Comparison of ENCODE assay signal across 21 mouse cellular contexts in the genomic region with DNA sequence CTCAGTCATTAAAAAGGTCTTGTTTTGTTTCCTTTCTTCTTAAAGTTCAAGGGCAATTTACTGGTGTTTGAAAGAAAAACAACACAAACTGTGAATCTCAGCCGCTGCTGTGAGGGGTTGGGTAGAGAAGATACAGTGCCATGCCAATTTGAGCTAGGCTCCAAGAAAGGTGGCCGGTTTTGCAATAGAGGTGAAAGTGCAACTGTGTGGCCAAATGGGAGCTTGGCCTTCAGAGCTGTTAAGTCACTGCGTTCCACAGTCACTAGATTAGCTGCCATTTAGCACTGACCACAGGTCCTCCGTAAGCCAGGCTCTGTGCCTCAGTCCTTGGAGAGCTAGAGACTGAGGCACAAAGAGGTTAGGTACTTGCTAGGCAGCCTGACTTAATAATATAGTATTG. TPM values are rescaled to one million over a fixed set of nuclear protein-coding genes. Genes with fewer than 3 reads are reported as not detected.
"Had no signal": no experiment of that assay in that cellular context is flagged by ENCODE, and none has a peak within 500 bp of the region (broad histone marks: within the 10 kb centered on the region; RNA-seq: fewer than 3 reads in every experiment).

No protein-coding gene starts in this region.

- H3K27me3 ChIP-seq: kidney, embryonic 15.5 days; limb, embryonic 12.5 days; limb, embryonic 15.5 days; liver, embryonic 15.5 days; midbrain, embryonic 12.5 days; neural tube, embryonic 12.5 days; neural tube, embryonic 15.5 days had no signal

- H3K4me3 ChIP-seq: kidney, embryonic 15.5 days; limb, embryonic 12.5 days; limb, embryonic 15.5 days; liver, embryonic 15.5 days; midbrain, embryonic 12.5 days; neural tube, embryonic 12.5 days; neural tube, embryonic 15.5 days had no signal

- H3K4me2 ChIP-seq: kidney, embryonic 15.5 days; limb, embryonic 12.5 days; limb, embryonic 15.5 days; liver, embryonic 15.5 days; lung, embryonic 14.5 days; midbrain, embryonic 12.5 days; neural tube, embryonic 12.5 days; neural tube, embryonic 15.5 days had no signal

- H3K9ac ChIP-seq: kidney, embryonic 15.5 days; limb, embryonic 12.5 days; limb, embryonic 15.5 days; liver, embryonic 15.5 days; lung, embryonic 14.5 days; midbrain, embryonic 12.5 days; neural tube, embryonic 12.5 days; neural tube, embryonic 15.5 days had no signal

- DNase-seq: kidney, adult 11 months; kidney, adult 8-10 months; kidney, postnatal 14 days; kidney, postnatal 4 days; left cerebral cortex, postnatal 4 days; lung, embryonic 14.5 days; right cerebral cortex, adult 18-20 months; right cerebral cortex, postnatal 14 days; right cerebral cortex, postnatal 4 days; thymus, adult 2 months; thymus, postnatal 14 days had no signal

- H3K27ac ChIP-seq: kidney, embryonic 15.5 days; limb, embryonic 12.5 days; limb, embryonic 15.5 days; liver, embryonic 15.5 days; macrophage; midbrain, embryonic 12.5 days; neural tube, embryonic 12.5 days; neural tube, embryonic 15.5 days; stomach, postnatal 0 days had no signal

- H3K9me3 ChIP-seq: kidney, embryonic 15.5 days; limb, embryonic 12.5 days; limb, embryonic 15.5 days; liver, embryonic 15.5 days; midbrain, embryonic 12.5 days; neural tube, embryonic 12.5 days; neural tube, embryonic 15.5 days had no signal

- H3K4me1 ChIP-seq: kidney, embryonic 15.5 days; limb, embryonic 12.5 days; liver, embryonic 15.5 days; midbrain, embryonic 12.5 days; neural tube, embryonic 12.5 days; neural tube, embryonic 15.5 days had no signal

- ATAC-seq: lung, postnatal 0 days had no signal

RNA-seq across cellular contexts. Expression of gene Gng8, which starts 40.0 kb away (rescaled TPM):
- polyA plus RNA-seq: macrophage had no signal
